Mouse (Mus musculus) G1E (cell line): ENCODE measurements at regions not wholly inside any gene's neighbourhood (a gene's known extent, or its start where the extent isn't known, plus 50 kb on each side); places are given as distances from the start of the nearest gene placed in this dataset.

ENCODE experiments used
- CTCF ChIP-seq: IDR thresholded peaks from 2 replicates; pipeline ENCODE4 v1.5.1; 2012; ENCODE audit warnings: low read depth, low read length, inconsistent platforms, mixed read lengths
- GATA2 ChIP-seq: IDR thresholded peaks from 2 replicates; pipeline ENCODE4 v1.6.1; 2012; ENCODE audit warnings: low read depth, low read length, inconsistent platforms, borderline replicate concordance
- TAL1 ChIP-seq: conservative IDR thresholded peaks from 2 replicates; pipeline ENCODE4 v1.6.1; 2012; ENCODE audit warnings: low read depth, low read length, inconsistent platforms, mixed read lengths

DNA sequence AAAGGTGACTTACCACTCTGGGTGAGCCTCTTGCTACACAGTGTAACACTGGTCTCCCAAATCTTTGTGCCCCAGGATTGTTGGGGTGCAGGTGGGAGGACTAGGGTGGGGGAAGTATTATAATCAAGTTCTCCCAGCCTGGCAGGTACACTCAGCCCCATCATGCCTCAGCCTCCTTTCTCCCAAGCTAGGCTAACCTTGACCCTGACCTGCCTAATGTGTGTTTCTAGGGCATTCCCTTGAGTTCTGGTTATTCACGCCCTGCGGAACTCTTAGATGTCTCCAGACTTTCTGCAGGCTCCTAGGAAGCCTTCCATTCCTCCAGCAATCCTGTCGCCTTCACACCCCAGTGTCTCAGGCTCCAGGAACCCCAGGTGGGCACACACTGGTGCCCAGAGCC, 73.5 kb downstream of the Gadd45g start:
- TF ChIP-seq CTCF (no peak), GATA2 (no peak), TAL1 (no peak)
